Mouse (Mus musculus) bone marrow, adult 2 months (tissue): ENCODE data around the gene Rhox8. TPM values are rescaled to one million over a fixed set of nuclear protein-coding genes. Genes with fewer than 3 reads are reported as not detected.
"Not testable (repeated sequence)": the region's sequence is repeated elsewhere in the genome, so short reads cannot be mapped to it uniquely, and the experiment has no call there.

Experiments used
- H3K27ac ChIP-seq: fragments of 200-500 bp; 2 replicates; pipeline ENCODE4 v1.5.1; 2012; ENCODE audit warnings: low read depth, mild to moderate bottlenecking, control low read depth, inconsistent platforms, low read length; ENCODE audit not compliant: control insufficient read depth, poor library complexity, insufficient read depth
- H3K4me1 ChIP-seq: fragments of 200-500 bp; 2 replicates; pipeline ENCODE4 v1.6.1; 2011; ENCODE audit warnings: low read length; ENCODE audit not compliant: control insufficient read depth, insufficient read depth
- H3K4me3 ChIP-seq: fragments of 200-500 bp; replicated peaks from 2 replicates; pipeline ENCODE3; 2011; ENCODE audit warnings: mild to moderate bottlenecking, low read depth, low read length, control low read depth; ENCODE audit not compliant: control insufficient read depth
- CTCF ChIP-seq: fragments of 200-500 bp; IDR thresholded peaks from 2 replicates; pipeline ENCODE4 v1.5.1; 2011; ENCODE audit warnings: low read length, control low read depth; ENCODE audit not compliant: control insufficient read depth, insufficient read depth
- POLR2A ChIP-seq: fragments of 200-500 bp; IDR thresholded peaks from 2 replicates; pipeline ENCODE4 v1.6.1; 2011; ENCODE audit warnings: low read depth, mild to moderate bottlenecking, control low read depth, low read length, borderline replicate concordance; ENCODE audit not compliant: control insufficient read depth
- WGBS: fragments of 180-500 bp; shearing (Covaris S2); methylation state at CpG from one replicate; pipeline ENCODE4 v1.1.7; 2018; 5-methylcytosine and 5-hydroxymethylcytosine counted together
- polyA plus RNA-seq: library from polyadenylated mRNA; stranded (reverse); fragments of >200 nt; gene quantifications from 2 replicates; pipeline ENCODE4 v1.2.4, GENCODE M21; 2011; ENCODE audit warnings: low replicate concordance; ENCODE audit not compliant: missing spikeins, insufficient read depth, insufficient read length

The Rhox8 gene
- polyA plus RNA-seq, result not detected in 2 replicates

DNA sequence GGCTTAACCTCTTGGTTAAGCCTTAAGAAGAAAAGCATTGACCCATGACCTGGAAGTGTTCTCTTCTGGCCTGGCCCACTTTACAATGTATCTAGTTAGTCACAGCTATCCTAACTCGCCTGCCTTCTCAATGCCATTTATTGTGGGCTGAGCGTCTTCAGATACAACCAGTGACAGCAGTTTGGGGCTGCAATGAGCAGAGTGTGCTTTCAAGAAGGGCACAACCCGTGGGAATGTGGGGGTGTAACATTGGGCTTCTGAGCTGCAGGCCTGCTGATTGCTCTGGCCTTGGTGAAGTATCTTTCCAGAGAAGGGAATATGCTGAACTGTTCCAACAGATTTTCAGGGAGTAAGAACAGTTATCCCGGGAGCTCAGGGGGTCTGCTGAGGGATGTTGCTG, at the start of gene Rhox8:
Rhox8 (minus strand) TSS at position 101 of the 400 bp plus-strand sequence.
- no peaks in the 10 kb centered on the region for H3K4me1 ChIP-seq
- TF ChIP-seq POLR2A (no peak), CTCF (no peak)
- H3K27ac ChIP-seq, result no peak within 1 kb of the TSS
- no peak within 1 kb of the TSS for H3K4me3 ChIP-seq
- WGBS, result 74% methylated on average over 4 of the region's 4 CpGs

DNA sequence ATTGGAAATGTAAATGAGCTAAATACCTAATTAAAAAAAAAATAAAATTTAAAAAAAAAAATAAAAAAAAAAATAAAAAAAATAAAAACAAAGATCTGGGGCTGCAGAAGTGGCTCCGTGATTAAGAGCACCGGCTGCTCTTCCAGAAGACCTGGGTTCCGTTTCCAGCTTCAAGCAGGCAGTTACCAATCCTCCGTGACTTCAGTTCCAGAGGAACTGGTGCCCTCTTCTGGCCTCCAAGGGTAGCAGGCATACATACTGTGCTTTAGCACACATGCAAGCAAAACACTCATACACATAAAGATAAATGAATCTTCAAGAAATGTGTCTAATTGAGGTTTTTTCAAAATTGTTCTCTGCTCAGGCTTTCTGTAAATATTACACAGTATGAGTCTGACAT, 37.6 kb upstream of the Rhox8 start:
- Histone ChIP-seq H3K27ac (no peak overlapping the region), H3K4me3 (no peak overlapping the region), H3K4me1 (no peaks in the 10 kb centered on the region)
- TF ChIP-seq CTCF, result no peak
- TF ChIP-seq POLR2A, result no peak
- WGBS, result 68% methylated on average over 4 of the region's 4 CpGs

DNA sequence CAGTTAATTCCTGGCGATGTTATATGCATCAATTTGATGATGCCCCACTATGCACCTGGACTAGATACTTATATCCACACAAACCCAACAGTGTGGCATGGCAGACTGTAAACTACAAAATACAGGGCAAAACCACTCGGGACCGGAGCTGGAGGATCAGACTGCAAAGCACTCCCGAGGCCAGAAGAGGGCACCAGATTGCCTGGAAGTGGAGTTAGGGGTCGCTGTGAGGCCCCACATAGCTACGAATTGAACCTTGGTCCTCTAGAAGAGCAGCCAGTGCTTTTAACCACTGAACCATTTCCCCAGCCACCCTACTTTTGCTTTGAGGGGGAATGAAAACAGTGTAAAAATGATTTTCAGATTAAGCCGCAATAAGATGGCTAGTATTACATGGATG, 29.8 kb upstream of the Rhox8 start:
- no peak for TF ChIP-seq CTCF
- TF ChIP-seq POLR2A, result no peak
- Histone ChIP-seq H3K4me3 (no peak overlapping the region), H3K4me1 (no peaks in the 10 kb centered on the region), H3K27ac (no peak overlapping the region)
- WGBS, result 56% methylated on average over 7 of the region's 7 CpGs

DNA sequence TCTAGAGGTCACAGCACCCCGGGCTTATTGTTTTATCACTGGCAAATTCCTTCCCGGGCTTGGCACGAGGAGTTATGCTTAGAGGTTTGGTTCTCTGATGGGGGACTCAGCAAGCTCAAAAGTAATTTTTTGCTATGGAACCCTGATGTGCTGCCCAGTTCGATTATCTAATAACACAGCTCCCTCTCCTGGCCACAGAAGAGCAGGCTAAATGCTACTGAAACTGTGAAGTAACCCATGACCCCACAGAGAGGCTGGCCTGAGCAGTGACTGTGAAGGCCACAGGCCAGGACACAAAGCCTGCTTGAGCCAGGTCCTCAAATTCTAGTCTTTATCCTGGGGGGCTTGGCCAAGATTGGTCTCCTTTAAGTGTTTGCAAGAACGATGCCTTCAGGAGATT, 25.0 kb upstream of the Rhox8 start:
- H3K27ac ChIP-seq, result no peak overlapping the region
- H3K4me1 ChIP-seq, result no peaks in the 10 kb centered on the region
- 64% methylated on average over 5 of the region's 5 CpGs for WGBS
- H3K4me3 ChIP-seq, result no peak overlapping the region
- TF ChIP-seq POLR2A (no peak), CTCF (no peak)

DNA sequence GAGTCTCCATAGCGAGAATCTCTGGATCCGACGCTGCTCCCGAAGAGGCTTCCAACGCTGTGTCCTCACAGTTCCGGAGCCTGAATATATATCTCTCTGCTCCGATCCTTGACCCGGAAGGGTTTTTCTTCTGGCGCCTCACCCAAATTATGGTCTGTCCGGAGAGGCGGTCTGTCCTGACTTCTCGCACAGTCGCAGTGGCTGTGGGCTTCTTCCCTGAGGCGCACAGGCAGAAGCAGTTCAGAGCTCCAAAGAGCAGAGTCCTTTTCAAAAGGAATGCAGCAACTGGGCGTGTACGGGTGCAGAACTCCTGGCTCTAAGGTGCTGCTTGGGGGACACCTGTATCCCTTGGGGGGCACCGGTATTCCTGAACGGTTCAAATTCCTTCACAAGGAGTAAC, 22.9 kb upstream of the Rhox8 start, which contains the start of gene Rhox9:
Rhox9 (minus strand) TSS at position 101 of the 400 bp plus-strand sequence.
- 96% methylated on average over 9 of the region's 18 CpGs for WGBS
- H3K4me3 ChIP-seq, H3K4me1 ChIP-seq, H3K27ac ChIP-seq: not testable (repeated sequence)

DNA sequence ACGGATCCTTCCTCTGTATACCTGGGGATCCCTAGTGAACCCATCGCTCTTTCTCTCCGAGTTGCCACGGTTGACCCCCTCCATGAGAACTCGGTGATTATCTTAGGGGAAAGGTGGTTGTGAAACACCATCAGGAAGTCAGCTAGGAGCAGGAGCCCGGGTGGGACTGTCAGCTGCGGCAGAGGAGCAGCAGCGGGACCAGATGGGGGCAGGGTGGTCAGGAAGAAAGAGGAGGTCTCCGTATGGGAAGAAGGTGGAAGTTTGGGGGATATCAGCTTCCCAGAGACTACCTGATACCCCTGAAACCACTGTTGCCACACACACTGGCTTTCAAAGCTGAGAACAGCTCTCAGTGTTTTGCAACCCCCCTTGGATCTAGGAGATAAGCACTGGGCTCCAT, 18.4 kb upstream of the Rhox8 start, which contains the start of gene Rhox7b:
Rhox7b (minus strand) TSS at position 101 of the 400 bp plus-strand sequence.
- WGBS, result 62% methylated on average over 9 of the region's 9 CpGs
- H3K27ac ChIP-seq, H3K4me1 ChIP-seq, H3K4me3 ChIP-seq: not testable (repeated sequence)

DNA sequence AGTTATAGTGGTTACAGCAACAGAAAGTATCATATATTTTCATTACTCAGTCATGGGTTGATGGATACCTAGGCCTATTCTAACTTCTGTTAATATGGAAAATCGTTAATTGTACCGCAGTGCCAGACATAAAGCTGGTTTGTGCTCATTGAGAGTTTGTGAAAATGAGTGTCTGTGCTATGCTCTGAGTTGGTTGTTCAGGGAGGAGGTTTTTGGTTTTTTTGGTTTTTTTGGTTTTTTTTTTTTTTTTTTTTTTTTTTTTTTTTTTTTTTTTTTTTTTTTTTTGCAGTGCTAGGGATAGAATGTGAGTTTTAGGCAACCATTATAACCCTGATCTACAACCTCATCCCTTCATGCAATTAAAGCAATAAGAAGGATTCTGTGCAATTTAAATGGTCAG, 7.1 kb downstream of the Rhox8 start:
- Histone ChIP-seq H3K4me1 (no peaks in the 10 kb centered on the region), H3K27ac (no peak overlapping the region), H3K4me3 (no peak overlapping the region)
- TF ChIP-seq CTCF, result no peak
- no peak for TF ChIP-seq POLR2A
- 87% methylated on average over 2 of the region's 2 CpGs for WGBS

DNA sequence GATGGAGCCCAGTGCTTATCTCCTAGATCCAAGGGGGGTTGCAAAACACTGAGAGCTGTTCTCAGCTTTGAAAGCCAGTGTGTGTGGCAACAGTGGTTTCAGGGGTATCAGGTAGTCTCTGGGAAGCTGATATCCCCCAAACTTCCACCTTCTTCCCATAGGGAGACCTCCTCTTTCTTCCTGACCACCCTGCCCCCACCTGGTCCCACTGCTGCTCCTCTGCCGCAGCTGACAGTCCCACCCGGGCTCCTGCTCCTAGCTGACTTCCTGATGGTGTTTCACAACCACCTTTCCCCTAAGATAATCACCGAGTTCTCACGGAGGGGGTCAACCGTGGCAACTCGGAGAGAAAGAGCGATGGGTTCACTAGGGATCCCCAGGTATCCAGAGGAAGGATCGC, 47.4 kb downstream of the Rhox8 start, which contains the start of gene Rhox7a:
Rhox7a (plus strand) TSS at position 301 of the 400 bp plus-strand sequence.
- not testable (repeated sequence) for H3K27ac ChIP-seq, H3K4me1 ChIP-seq, H3K4me3 ChIP-seq
- WGBS, result 67% methylated on average over 8 of the region's 8 CpGs

DNA sequence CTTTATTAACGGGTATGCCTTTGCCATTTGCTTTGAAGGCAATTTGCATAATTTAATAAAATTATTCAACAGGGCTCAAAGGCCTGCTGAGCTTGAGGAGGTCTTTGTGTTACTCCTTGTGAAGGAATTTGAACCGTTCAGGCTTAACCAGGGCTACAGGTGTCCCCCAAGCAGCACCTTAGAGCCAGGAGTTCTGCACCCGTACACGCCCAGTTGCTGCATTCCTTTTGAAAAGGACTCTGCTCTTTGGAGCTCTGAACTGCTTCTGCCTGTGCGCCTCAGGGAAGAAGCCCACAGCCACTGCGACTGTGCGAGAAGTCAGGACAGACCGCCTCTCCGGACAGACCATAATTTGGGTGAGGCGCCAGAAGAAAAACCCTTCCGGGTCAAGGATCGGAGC, 52.1 kb downstream of the Rhox8 start, which contains the start of gene Rhox6:
Rhox6 (plus strand) TSS at position 301 of the 400 bp plus-strand sequence.
- H3K4me3 ChIP-seq, H3K27ac ChIP-seq, H3K4me1 ChIP-seq: not testable (repeated sequence)
- WGBS, result 81% methylated on average over 4 of the region's 12 CpGs

Other genes starting within 250 kb of the Rhox8 start
- not detected in 2 replicates for gene Rhox2g, start 235.5 kb downstream of the Rhox8 start, polyA plus RNA-seq
- gene Rhox4g, start 227.6 kb downstream of the Rhox8 start, polyA plus RNA-seq, result not detected in 2 replicates
- gene Rhox3h, start 210.2 kb downstream of the Rhox8 start, polyA plus RNA-seq, result not detected in 2 replicates
- gene Rhox2h, start 205.7 kb downstream of the Rhox8 start, polyA plus RNA-seq, result not detected in 2 replicates
- gene Rhox5, start 74.1 kb downstream of the Rhox8 start, polyA plus RNA-seq, result 21.4 TPM in 1 of 2 replicates, not detected in the other
- gene Rhox6, start 52.0 kb downstream of the Rhox8 start, polyA plus RNA-seq, result not detected in 2 replicates
- not detected in 2 replicates for gene Rhox7a, start 47.3 kb downstream of the Rhox8 start, polyA plus RNA-seq
- gene Rhox7b, start 18.3 kb upstream of the Rhox8 start, polyA plus RNA-seq, result not detected in 2 replicates
- not detected in 2 replicates for gene Rhox9, start 22.8 kb upstream of the Rhox8 start, polyA plus RNA-seq
- gene Btg1-ps1, start 139.9 kb upstream of the Rhox8 start, polyA plus RNA-seq, result not detected in 2 replicates
- gene Btg1-ps2, start 164.2 kb upstream of the Rhox8 start, polyA plus RNA-seq, result not detected in 2 replicates
- not detected in 2 replicates for gene Rhox10, start 187.5 kb upstream of the Rhox8 start, polyA plus RNA-seq
- not detected in 2 replicates for gene Rhox11, start 206.2 kb upstream of the Rhox8 start, polyA plus RNA-seq
- gene Rhox12, start 232.0 kb upstream of the Rhox8 start, polyA plus RNA-seq, result not detected in 2 replicates
- not detected in 2 replicates for gene Rhox13, start 242.3 kb upstream of the Rhox8 start, polyA plus RNA-seq